Mouse (Mus musculus) cerebellum, adult 18-20 months (tissue): ENCODE measurements around the gene Zfp362.

ENCODE experiments used
- DNase-seq, 2 experiments: peaks; one replicate each; pipeline ENCODE4 v3.0.0; 2021

Gene Zfp362

DNA sequence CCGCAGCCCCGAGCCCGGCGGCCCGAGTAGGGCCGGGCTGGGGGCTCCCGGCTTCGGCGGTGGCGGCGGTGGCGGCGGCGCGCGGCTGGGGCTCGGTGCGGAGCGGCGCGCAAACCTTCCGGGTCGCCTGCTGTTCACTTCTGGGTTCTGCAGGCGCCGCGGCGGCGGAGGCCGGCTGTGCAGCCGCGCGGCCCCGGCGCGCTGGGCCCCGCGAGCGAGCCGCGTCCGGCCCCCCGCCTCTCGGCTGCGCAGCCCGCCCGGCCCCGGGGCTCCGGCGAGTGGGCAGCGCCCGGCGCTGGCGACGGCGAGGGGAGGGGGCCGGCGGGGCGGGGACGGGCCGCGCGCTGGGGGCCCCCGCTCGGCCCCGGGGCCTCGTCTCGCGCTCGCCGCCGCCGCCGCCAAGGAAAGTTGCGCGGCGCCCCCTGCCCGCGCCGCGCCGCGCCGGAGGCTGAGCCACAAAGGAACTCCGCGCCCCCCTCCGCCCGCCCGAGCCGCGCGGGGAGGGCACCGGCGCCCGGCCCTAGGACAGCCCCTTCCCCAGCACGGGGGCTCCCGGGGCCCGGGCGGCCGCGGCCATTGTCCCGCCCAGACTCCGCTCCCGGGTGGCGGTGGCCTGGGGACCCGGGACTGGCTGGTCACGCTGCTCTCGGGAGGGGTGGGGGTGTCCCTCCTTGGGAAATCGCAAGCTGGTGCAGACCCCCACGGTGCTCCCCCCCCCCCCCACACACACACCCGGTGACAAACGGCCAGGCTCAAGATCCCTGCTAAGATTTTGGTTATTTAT, at the start of gene Zfp362:
Gene Zfp362 (minus strand): TSS at position 3 of the 784 bp plus-strand sequence.
- DNase-seq = peak; percentile 49 to 68

DNA sequence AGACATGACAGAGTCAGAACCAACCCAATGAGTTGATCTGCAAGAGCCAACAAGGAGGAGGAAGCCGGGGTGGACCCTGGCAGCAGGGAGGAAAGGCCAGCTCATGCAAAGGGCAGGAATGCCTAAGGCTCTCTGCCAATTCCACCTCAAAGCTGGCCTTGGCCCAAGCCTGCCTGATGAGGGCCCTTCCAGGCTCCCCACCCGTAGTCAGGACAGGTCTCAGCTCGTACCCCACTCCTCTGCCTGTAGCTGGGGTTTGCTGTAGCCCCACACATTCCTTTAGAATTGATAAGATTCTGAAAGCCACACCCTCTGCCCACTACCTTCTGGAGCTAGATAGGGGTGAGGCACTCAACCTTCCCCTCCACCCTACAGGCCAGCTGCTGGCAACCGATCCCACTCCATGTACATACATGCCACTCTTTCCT, 49.8 kb upstream of the Zfp362 start:
- DNase-seq = peak; percentile 19 to 29

DNA sequence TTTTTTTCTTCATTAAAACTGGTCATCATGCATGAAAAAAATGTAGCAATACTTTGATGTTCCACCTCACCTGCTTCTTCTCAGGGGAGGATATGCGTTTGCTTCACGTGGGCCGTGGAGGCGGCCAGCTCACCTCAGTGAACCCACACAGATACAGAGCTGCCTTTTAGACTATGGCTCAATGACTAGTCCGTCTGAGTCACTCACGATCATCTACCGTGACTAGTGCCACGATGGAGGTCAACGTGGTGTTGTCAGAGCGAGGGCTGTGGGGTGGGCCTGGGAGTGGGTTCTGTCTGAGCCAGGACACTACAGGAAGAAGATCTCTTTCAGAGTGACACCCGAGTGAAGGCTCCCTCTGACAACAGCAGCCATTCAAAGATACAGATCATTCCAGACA, 47.3 kb upstream of the Zfp362 start:
- DNase-seq = no peak

DNA sequence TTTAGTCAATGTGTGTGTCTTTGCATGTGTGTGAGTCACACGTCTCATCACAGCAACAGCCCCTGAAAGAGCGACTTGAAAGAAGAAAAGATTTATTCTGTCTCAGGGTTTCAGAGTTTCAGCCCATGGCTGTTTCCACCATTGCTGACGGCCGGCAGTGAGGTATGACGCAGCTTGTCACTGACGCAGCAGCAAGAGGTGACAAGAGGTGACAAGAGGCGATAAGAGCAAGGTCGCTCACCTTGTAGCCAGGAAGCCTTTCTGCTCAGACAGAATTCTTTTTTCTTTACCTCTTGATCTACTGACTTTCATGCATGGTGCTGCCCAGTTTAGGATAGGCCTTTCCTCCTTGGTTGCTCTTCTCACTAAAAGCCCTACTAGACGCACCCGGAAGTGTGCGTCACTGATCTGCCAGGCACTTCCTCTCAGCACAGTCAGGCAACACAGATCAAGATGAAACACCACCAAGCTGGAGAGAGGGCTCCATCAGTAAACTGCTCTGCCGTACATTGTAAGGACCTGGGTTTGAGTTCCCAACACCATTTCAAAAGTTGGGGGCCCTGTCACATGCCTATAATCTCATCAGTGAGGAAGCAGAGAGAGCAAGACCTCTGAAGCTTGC, 46.5 kb upstream of the Zfp362 start:
- DNase-seq = no peak

DNA sequence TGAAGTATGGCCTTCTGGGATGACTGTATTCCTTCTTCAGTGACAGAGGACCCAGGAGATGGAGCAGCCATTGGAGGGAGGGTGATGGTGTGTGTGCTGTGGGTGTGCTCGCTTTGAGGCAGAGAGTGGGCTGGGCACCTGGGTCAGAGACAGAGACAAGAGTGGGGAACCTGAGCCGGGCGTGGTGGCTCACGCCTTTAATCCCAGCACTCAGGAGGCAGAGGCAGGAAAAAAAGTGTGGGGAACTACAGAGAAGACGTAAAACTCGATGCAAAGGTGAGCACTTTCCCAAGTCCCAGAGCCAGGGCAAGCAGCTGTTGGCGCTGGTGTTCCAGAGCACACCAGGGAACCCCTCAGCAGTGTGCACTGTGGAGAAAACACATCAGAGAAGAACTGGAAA, 43.8 kb upstream of the Zfp362 start:
- DNase-seq = no peak

DNA sequence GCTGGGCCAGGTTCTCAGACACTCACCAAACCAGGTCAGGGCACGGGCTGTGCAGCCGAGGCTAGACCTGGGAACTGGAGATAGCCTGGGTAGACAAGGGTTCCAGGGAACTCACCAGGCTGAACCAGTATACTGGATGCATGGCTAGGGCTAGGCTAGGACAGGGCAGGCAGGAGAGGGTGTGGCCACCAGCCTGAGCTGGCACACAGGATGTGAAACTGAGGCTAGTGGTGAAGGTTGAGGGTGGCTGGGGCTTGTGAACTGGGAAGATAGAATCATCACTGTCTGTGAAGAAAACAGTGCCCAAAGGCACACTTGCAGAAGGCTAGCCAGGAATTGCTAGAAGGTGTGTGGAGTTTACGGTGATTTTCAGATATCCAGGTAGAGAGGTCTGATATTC, 43.1 kb upstream of the Zfp362 start:
- DNase-seq = no peak

DNA sequence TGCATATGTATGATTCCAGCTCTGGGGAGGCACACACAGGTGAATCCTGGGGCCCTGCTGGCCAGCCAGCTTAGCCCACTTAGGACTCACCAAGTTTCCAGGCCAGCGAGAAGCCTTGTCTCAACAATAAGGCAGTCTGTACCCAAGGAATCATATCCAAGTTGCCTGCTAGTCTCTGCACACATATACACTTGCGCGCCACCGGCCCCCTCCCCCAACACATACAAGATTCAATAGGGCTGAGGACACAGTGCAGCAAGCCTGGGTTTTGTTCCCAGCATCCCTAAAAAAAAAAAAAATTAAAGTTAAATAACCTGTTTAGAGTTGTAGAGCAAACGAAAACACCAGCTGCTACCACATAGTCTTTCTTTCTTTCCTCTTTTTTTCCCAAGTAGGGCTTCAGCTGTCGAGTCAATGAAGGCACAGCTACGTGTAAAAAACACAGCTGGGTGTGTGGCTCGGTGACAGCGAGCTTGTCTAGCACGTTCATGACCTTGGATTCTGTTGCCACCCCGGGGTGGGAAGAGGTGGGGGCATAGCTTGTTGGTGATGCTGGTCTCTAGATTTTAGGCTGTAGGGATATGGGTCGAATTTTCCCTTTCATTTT, 39.6 kb upstream of the Zfp362 start:
- no peak for DNase-seq

DNA sequence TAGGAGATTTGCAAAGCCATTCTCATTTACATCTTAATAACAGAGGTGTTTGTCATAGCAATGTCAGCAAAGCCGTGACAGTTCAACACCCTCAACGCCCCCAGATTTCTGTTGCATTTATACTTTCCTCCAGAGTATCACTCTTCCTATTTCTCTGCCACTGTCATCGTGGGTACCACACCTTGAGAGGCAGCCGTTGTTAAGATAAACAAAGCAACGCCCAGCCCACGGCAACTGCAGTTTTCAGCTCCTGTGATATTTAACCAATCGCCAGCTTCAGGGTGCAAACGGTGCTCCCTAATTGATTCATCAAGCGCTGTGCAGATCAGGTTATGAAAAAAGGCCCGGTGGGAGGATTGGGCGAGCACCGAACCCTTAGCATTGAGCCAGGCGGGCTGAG, 38.7 kb upstream of the Zfp362 start:
- no peak for DNase-seq

DNA sequence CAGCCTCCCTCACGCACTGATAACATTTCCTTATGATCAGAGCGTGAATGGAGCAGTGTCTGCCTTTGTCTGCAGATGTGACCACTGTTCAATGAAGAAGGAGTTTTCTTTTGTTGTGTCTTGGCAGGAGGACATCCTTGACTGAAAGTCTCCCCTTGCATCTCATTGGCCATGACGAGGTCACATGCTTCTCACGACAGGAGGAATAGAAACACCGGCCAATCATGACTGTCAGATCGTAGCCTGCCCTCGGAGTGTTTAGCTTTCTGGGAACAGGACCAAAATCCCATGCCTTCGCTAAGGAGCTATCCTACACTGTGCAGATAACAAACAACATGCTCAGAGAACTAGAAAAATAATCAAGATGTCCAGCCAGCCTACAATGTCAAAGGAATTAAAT, 35.4 kb upstream of the Zfp362 start:
- DNase-seq = no peak

DNA sequence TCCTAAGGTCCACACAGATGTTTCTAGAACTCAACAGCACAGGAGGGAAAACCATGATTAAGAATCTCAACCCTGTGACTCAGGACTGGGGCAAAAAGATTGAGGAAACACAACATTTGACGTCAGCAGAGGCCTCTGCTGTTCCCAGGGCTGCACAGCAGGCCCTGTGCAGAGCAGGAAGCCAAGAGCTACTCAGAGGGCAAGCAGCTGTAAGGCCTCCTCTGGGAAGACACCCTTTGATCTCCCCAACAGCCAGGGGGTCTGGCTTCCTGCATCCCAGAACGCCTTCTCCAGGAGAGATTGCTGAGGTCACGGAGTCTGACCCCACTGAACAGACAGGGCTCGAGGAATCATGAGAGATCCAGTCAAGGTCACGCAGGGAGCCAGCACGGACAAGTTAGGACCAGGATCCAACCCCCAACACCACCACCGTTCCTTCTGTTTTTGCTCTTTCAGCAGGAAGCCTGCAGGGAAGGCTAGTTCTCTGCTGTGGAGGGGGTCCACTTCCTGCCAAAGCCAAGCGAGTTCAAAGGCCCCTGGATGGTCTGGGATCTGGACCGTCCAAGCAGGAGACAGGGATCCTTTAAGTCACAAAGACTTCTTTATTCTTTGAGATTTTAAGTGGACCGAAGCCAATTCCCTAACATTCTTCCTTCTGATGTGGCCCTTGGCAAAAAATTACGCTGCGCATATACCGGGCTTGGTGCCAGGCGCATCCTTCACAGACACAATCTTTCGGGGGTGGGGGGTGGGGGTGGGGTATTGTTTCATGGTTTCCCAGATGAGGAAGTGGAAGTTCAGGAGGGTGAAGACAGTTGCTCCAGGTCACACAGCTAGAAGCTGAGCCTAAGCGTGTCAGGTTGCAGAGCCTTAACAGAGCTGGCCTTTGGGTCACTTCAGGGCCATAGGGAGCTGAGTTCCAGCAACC, 34.2 kb upstream of the Zfp362 start:
- DNase-seq = no peak

DNA sequence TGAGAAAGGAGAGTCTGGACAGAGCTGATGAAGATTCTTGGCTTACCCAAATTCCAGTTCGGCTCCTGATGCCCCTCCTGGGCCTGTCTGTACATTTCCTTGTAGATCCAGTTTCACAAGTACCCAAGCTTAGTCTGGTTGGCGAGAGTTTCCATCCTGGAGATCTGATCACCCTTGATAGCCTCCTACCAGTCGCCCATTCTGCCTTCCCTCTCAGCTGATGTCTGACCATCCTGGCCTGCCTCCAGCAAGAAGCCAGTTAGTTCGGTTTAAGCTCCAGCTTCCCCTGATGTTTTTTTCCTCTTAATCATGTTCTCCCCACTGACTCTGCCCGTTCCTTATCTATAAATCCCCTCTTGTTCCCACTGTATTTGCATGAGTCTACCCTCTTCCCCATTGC, 32.4 kb upstream of the Zfp362 start:
- no peak for DNase-seq

DNA sequence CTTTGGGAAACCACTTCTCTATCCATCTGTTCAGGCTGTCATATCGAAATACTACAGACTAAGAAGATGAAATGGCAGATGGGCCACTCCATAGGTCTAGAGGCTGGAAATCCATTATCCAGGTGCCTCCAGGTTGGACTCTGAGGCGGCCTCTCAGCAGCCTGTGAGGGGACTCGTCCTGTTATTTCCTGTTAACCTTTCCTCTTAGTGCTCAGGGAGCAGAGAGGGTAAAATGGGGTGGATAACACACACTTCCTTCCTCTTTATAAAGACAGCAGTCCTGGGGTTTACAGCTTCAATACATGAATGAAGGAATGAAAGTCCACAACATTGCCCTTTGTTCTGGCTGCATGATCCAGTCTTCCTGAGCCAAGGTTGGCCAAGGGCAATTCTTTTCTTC, 18.3 kb upstream of the Zfp362 start:
- DNase-seq = no peak

DNA sequence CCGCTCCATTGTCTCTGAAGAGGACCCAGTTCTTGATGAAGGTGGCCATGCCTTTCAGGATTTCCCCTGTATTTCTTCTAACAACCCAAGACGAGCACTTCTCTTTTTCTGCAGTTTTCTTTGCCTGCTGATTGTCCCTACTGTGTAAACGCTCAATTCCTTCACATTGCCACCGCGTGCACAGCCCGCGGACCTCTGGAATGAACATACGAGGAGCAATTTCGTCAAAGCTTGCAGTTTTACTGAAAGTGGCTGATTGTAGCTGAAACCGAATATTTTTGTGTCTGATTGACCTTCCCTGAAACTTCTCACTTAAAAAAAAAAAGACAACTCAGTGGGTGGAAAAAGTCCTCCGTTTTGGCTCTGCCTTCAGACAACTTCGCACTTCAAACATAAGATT, 14.7 kb upstream of the Zfp362 start:
- DNase-seq = no peak

DNA sequence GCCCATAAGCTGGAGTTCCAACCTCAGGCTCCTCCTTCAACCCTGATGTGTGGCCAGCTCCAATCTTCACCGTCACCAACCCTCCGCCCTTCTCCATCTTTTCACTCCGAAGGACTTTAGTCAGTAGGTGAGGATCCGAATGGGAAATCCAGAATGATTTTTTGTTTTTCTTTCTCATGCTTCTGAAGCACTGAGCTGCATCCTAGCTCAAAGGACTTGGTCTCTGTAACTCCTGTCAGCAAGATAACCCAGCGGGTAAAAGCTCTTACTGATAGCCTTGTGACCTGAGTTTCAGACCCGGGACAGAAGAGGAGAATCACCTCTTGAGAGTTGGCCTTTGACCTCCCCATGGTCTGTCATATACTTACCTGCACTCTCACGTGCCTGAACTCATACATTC, 11.2 kb upstream of the Zfp362 start:
- no peak for DNase-seq

DNA sequence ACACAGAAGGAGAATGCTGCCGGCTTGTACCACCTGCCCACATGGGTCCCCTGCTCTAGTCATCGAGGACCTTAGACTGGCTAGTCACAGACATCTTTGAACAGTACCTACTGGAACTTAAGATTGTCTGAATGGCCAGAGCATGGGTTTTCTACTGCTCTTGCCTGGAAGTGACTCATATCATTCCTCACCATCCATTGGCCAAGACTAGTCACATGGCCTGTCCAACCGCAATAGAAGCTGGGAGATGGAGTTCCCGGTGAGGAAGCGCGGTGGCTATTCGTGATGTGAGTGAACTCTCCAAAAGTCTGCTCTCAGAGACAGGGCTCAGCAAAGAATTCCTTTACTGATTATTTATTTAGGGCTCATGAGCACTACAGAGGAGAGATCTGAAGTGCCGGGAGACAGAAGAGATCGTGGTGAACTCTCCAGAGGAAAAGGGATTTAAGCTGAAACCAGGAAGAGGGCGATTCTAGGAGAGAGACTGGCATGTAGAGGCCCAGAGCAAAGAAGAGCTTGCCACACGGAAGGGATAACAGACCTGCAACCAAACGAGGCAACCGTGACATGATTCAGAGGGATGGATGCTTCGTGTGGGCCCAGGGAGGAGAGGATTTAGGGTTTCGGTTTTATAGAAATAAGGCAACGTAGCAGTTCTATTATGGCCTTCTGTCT, 5.7 kb upstream of the Zfp362 start:
- DNase-seq = peak; percentile 79 to 92

DNA sequence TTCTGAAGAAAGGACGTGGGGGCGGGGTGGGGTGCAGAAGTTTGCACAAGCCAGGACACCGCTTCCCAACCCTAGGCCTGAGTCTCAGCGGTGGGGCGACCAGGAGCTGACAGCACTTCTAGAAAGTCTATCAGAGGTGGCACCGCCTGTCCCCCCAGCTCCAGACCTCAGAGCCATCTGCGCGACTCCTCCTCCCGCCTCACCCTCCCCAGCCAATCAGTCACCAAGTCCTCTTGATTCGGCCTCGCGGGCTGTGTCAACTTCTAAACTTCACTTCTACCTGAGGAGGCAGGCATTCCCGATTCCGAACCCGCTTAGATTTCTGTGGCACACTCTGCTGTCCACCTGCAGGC, 958 bp upstream of the Zfp362 start:
- DNase-seq = peak; percentile 63 to 72

DNA sequence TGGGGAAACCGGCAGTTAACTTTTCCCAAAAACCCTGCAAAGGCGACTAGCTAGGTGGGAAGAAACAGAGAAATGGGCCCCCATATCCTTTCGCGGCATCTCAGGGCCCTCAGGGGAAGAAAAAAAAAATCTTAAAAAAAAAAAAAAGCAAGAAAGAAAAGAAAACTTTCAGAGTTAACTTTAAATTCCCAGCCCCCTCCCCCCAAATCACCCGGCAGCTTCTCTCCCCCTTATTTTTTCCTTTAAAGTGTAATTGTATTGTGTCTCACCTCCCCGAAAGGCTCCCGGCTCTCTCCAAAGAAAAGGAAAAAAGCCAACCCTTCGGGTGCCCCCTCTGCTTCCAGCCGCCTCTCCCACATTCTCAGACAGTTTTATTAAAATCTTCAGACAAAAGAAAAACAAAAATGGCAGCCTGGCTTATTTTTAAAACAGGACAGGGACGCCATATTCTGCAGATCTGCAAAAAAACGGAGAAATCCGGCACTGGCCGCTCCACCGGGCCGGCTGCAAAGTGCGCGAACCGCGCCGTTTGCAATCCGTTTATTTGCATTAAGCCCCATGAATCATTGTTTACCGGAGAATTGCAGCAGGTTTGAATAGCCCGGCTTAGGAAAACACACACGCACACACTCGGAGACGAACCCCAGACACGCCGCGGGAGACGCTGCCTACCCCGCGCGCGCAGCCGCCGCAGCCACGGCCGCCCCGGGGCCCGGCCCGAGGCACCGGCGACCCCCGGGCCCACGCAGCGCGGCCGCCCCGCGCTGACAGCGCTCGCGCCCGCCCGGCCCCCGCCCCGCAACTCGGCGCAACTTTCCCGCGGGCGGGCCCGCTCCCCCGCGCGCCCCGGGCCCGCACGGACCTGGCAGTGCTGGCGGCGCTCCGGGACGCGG, 449 bp downstream of the Zfp362 start:
- peak; percentile 38 to 62 for DNase-seq

DNA sequence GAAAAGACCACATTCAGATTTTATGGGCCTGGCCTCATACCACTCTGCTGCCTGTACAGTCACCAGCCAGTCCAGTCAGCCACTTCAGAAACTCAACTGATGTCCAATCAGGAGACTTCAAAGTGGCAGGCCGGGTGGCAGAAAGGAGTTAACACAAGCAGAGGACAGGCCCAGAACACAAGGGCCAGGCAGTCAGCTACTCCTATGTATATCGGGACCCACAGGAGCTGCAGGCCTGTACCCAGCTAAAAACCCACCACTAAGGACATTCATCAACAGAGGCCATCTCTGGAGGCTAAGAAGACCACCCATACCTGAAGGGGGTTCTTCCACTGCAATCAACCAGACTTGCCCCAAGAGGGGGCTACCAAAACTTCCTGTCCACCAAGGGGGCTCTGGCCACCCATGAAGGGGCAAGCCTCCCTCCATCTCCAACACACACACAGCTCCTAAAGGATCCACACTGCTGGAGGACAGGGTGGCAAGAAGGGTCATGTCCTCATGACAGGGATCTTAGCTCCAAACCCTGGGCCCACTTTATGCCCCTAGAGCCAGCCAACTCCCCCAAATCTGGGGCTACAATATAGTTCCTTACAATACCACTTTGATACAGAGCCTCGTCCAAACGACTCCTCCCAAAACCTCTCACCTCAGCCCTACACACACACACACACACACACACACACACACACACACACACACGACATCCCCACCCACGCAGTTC, 1.3 kb downstream of the Zfp362 start:
- no peak for DNase-seq

DNA sequence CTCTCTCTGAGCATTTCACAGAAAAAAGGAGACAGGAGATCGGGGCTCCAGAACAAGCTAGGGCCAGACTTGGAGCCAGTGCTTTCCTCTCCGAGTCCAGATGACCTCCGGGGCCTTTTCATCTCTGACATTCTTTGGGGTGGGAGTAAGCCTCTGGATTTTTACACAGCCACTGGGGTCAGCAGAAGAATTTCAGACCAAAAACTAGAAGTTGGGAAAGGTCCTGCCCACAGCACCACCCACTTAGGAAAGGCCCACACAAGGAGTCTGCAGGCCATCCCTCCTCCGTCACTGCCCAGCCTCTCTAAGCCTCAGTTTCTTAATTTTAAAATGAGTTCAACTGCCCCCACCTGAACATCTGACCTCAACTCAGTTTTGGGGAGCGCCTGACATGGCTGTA, 2.3 kb downstream of the Zfp362 start:
- no peak for DNase-seq

DNA sequence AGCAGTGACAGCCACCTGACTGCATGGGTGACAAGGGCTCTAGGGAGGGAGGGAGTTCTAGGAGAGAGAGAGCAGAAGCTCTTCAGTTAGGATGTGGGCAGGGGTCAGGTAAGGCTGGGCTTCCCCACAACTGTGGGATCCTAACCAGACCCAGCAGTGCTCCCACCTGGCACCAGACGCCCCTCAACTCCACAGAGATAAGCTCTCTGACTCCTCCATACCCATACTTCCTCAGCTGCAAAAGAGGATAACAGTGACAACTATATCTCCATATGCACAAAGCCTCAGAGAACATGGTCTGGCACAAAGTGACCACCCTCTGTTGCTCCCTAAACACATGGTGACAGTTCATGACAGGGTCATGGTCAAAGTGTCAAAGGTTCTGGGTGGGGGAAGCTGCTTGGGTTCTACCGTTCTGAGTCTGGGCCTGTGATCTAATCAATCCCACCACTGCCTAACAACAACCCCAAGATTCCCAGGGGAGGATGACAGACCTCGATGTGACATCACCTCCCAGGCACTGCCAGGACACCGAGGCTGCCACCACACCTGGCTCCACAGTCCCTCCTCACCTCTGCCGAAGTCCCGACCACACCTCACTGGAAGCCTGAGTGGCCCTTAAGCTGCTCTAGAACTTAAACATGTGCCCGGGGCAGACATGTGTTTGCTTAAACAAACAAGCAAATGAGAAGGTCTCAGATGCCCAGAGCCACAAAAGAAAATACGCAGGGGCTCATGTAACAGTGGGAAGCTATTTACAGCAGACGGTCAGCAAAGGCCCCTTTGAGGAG, 4.0 kb downstream of the Zfp362 start:
- no peak for DNase-seq
